Mouse (Mus musculus) midbrain, embryonic 14.5 days (tissue): ENCODE data around the gene Cdc40. TPM values are rescaled to one million over a fixed set of nuclear protein-coding genes. Genes with fewer than 3 reads are reported as not detected.
"Not testable (repeated sequence)": the region's sequence is repeated elsewhere in the genome, so short reads cannot be mapped to it uniquely, and the experiment has no call there.

ENCODE experiments used
- ATAC-seq: fragments of 200-750 bp; cut with Nextera tagmentation; 2 replicates; pipeline ENCODE4 v1.8.0; 2017; ENCODE audit warnings: moderate number of reproducible peaks, moderate library complexity; ENCODE audit not compliant: low FRiP score, low TSS enrichment
- DNase-seq: peaks from one replicate; pipeline ENCODE4 v3.0.0-alpha.2; 2015
- H3K27ac ChIP-seq: fragments of 300-500 bp; sonication (generic); replicated peaks from 2 replicates; pipeline ENCODE4 v1.5.1; 2014; ENCODE audit warnings: mild to moderate bottlenecking, low read depth, low read length, moderate library complexity
- H3K27me3 ChIP-seq: fragments of 300-500 bp; sonication (generic); 2 replicates; pipeline ENCODE4 v1.6.1; 2014; ENCODE audit warnings: low read length, control low read depth, mixed read lengths; ENCODE audit not compliant: control insufficient read depth, insufficient read depth
- H3K36me3 ChIP-seq: fragments of 300-500 bp; sonication (generic); 2 replicates; pipeline ENCODE4 v1.6.1; 2014; ENCODE audit warnings: low read length, control low read depth; ENCODE audit not compliant: control insufficient read depth, insufficient read depth
- H3K4me1 ChIP-seq: fragments of 300-500 bp; sonication (generic); 2 replicates; pipeline ENCODE4 v1.6.1; 2014; ENCODE audit warnings: mild to moderate bottlenecking, antibody characterized with exemption, low read length, control low read depth; ENCODE audit not compliant: control insufficient read depth, insufficient read depth
- H3K4me2 ChIP-seq: fragments of 300-500 bp; sonication (generic); 2 replicates; pipeline ENCODE4 v1.6.1; 2014; ENCODE audit warnings: mild to moderate bottlenecking, low read length, moderate library complexity
- H3K4me3 ChIP-seq: fragments of 300-500 bp; sonication (generic); replicated peaks from 2 replicates; pipeline ENCODE4 v1.5.1; 2014; ENCODE audit warnings: low read depth, low read length
- H3K9ac ChIP-seq: fragments of 300-500 bp; sonication (generic); replicated peaks from 2 replicates; pipeline ENCODE4 v1.6.1; 2014; ENCODE audit warnings: mild to moderate bottlenecking, low read length, moderate library complexity
- H3K9me3 ChIP-seq: fragments of 300-500 bp; sonication (generic); 2 replicates; pipeline ENCODE4 v1.6.1; 2016; ENCODE audit warnings: low read length, control low read depth, mixed read lengths; ENCODE audit not compliant: control insufficient read depth
- WGBS: fragments of 180-500 bp; shearing (Covaris S2); extraction: QIAGEN DNeasy Blood & Tissue Kit; methylation state at CpG from one replicate; pipeline ENCODE4 v1.1.7; 2014; 5-methylcytosine and 5-hydroxymethylcytosine counted together
- polyA plus RNA-seq: library from polyadenylated mRNA; unstranded; fragments of >200 nt; fragmentation: Nextera tagmentation; extraction: Ambion mirVana; gene quantifications from 2 replicates; pipeline ENCODE4 v1.2.1, GENCODE M21; 2014

The Cdc40 gene
- polyA plus RNA-seq, 1 experiment from 2014 or later: 26.8 TPM

GRCm38 (mm10) chr10:40827706-40828105 lies 55.4 kb downstream of the Cdc40 start:
- Histone ChIP-seq H3K36me3 (peaks cover 11% of the 10 kb centered on the region), H3K27me3 (no peaks in the 10 kb centered on the region), H3K27ac (no peak overlapping the region), H3K9me3 (no peaks in the 10 kb centered on the region), H3K4me1 (no peaks in the 10 kb centered on the region), H3K9ac (no peak overlapping the region), H3K4me3 (no peak overlapping the region), H3K4me2 (no peak overlapping the region)
- ATAC-seq: no peak
- no peak for DNase-seq
- WGBS: 89% methylated on average over 4 of the region's 4 CpGs

- H3K9me3 ChIP-seq: no peaks in the 10 kb centered on the region
- no peak for DNase-seq
- no peak overlapping the region for H3K9ac ChIP-seq
- 69% methylated on average over 6 of the region's 6 CpGs for WGBS
- H3K27me3 ChIP-seq: no peaks in the 10 kb centered on the region
- no peak overlapping the region for H3K27ac ChIP-seq
- ATAC-seq: no peak
- no peaks in the 10 kb centered on the region for H3K4me1 ChIP-seq
- no peak overlapping the region for H3K4me2 ChIP-seq
- H3K4me3 ChIP-seq: no peak overlapping the region
- H3K36me3 ChIP-seq: peaks cover 4% of the 10 kb centered on the region
Observed at GRCm38 (mm10) chr10:40825952-40826351, 57.2 kb downstream of the Cdc40 start.

- Histone ChIP-seq H3K4me1 (no peaks in the 10 kb centered on the region), H3K27me3 (no peaks in the 10 kb centered on the region), H3K9ac (no peak overlapping the region), H3K9me3 (no peaks in the 10 kb centered on the region), H3K36me3 (no peaks in the 10 kb centered on the region), H3K4me2 (no peak overlapping the region), H3K27ac (no peak overlapping the region), H3K4me3 (no peak overlapping the region)
- WGBS: 61% methylated on average over 6 of the region's 6 CpGs
- DNase-seq (no peak), ATAC-seq (no peak)
Observed at GRCm38 (mm10) chr10:40816471-40816870, 66.6 kb downstream of the Cdc40 start.

GRCm38 (mm10) chr10:40813627-40814026 lies 69.5 kb downstream of the Cdc40 start:
- Histone ChIP-seq H3K9me3 (no peaks in the 10 kb centered on the region), H3K4me1 (no peaks in the 10 kb centered on the region), H3K4me3 (no peak overlapping the region), H3K9ac (no peak overlapping the region), H3K27ac (no peak overlapping the region), H3K4me2 (no peak overlapping the region), H3K36me3 (no peaks in the 10 kb centered on the region), H3K27me3 (no peaks in the 10 kb centered on the region)
- DNase-seq (no peak), ATAC-seq (no peak)
- WGBS: 69% methylated on average over 4 of the region's 4 CpGs

GRCm38 (mm10) chr10:40809411-40809910 lies 73.7 kb downstream of the Cdc40 start:
- H3K4me2 ChIP-seq, H3K27ac ChIP-seq, H3K27me3 ChIP-seq, H3K4me1 ChIP-seq, H3K36me3 ChIP-seq, DNase-seq, H3K4me3 ChIP-seq, H3K9me3 ChIP-seq, H3K9ac ChIP-seq, ATAC-seq: not testable (repeated sequence)
- WGBS: 25% methylated on average over 5 of the region's 5 CpGs

- Histone ChIP-seq H3K27ac (no peak overlapping the region), H3K9ac (no peak overlapping the region), H3K4me3 (no peak overlapping the region), H3K9me3 (no peaks in the 10 kb centered on the region), H3K4me2 (no peak overlapping the region), H3K27me3 (no peaks in the 10 kb centered on the region), H3K4me1 (no peaks in the 10 kb centered on the region), H3K36me3 (no peaks in the 10 kb centered on the region)
- 88% methylated on average over 4 of the region's 4 CpGs for WGBS
- ATAC-seq (no peak), DNase-seq (no peak)
Observed at GRCm38 (mm10) chr10:40806221-40806620, 76.9 kb downstream of the Cdc40 start.

GRCm38 (mm10) chr10:40805221-40805620 lies 77.9 kb downstream of the Cdc40 start:
- WGBS: 77% methylated on average over 1 of the region's 1 CpGs
- no peaks in the 10 kb centered on the region for H3K9me3 ChIP-seq
- no peak overlapping the region for H3K27ac ChIP-seq
- ATAC-seq: no peak
- no peaks in the 10 kb centered on the region for H3K4me1 ChIP-seq
- H3K36me3 ChIP-seq: no peaks in the 10 kb centered on the region
- no peaks in the 10 kb centered on the region for H3K27me3 ChIP-seq
- DNase-seq: no peak
- no peak overlapping the region for H3K4me2 ChIP-seq
- H3K9ac ChIP-seq: no peak overlapping the region
- no peak overlapping the region for H3K4me3 ChIP-seq

GRCm38 (mm10) chr10:40792115-40792514 lies 91.0 kb downstream of the Cdc40 start:
- no peak overlapping the region for H3K9ac ChIP-seq
- H3K27me3 ChIP-seq: no peaks in the 10 kb centered on the region
- 81% methylated on average over 3 of the region's 3 CpGs for WGBS
- no peak for ATAC-seq
- DNase-seq: no peak
- no peaks in the 10 kb centered on the region for H3K36me3 ChIP-seq
- H3K27ac ChIP-seq: no peak overlapping the region
- H3K4me1 ChIP-seq: no peaks in the 10 kb centered on the region
- no peak overlapping the region for H3K4me2 ChIP-seq
- H3K4me3 ChIP-seq: no peak overlapping the region
- H3K9me3 ChIP-seq: 0 out of 2 replicates have a peak, but pooled peaks cover 7% of the 10 kb centered on the region

GRCm38 (mm10) chr10:40790406-40790805 lies 92.7 kb downstream of the Cdc40 start:
- no peak for DNase-seq
- Histone ChIP-seq H3K9me3 (peaks cover 10% of the 10 kb centered on the region; the same call in 1 of the 2 replicates), H3K9ac (no peak overlapping the region), H3K27ac (no peak overlapping the region), H3K36me3 (no peaks in the 10 kb centered on the region), H3K4me1 (no peaks in the 10 kb centered on the region), H3K4me3 (no peak overlapping the region), H3K27me3 (no peaks in the 10 kb centered on the region), H3K4me2 (no peak overlapping the region)
- ATAC-seq: no peak
- 83% methylated on average over 3 of the region's 3 CpGs for WGBS
